Mouse (Mus musculus): ENCODE results near the gene Nr6a1. TPM values are rescaled to one million over a fixed set of nuclear protein-coding genes. Genes with fewer than 3 reads are reported as not detected.

Nr6a1 gene
- polyA plus RNA-seq, 1 experiment, result 1.8 TPM

DNA sequence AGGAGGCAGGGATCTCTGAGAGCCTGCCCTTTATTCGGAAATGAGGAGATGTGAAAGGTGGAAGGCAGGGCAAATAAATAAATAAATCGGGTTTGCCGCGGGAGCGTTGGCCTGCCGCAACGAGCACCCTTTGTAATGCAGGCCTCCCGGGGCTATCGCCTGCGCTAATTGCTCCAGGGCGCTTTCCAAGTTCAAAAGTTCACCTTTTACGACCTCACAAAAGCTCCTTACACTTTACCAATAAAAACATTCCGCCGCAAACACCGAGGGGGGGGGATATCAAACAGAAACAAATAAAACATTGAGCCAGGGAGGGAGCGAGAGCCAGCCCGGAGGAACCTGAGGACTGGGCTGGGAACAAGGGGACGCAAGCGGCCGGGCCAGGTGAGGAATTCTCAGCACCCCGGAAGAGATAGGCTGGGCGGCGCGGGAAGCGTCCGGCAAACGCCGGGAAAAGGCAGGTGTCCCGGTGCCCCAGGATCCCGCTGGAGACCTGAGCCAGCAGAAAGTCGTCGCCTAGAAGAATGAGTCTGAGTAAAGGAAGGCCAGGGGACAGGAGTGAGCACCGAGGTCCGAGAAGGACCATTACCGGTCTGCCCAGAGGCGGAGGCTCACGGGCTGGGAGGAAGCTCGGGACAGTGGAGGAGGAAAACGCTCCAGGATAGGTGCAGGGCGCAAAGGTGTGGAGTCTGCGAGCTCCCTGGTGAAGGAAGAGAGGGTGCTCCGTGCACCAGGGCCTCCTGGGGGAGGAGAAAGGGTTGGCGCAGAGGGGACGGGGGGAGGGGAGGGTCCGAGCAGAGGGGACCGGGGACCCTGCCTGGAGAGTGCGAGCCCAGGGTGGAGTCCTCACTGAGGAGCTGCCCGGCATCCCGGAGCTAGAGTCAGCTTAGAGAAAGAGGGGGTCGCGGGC is 2.1 kb downstream of the Nr6a1 start:
- Histone ChIP-seq H3K36me3 (ENCODE audit: control insufficient read depth, insufficient read depth) (no peaks in the 10 kb centered on the region), H3K79me2 (ENCODE audit: control insufficient read depth, insufficient read depth) (peaks cover 42% of the 10 kb centered on the region), H3K27me3 (ENCODE audit: control insufficient read depth, insufficient read depth, insufficient read length) (no peaks in the 10 kb centered on the region), H3K4me2 (ENCODE audit: low read depth) (peak overlapping the region; percentile 94), H3ac (ENCODE audit: control insufficient read depth, insufficient read length) (peak overlapping the region; percentile 28), H3K4me3 (peak overlapping the region; percentile 84)
- TF ChIP-seq USF1 (IDR thresholded peaks at IDR 0.05; ENCODE audit: low read depth) (no peak), E2F4 (IDR thresholded peaks at IDR 0.05; ENCODE audit: insufficient read depth) (no peak), TCF12 (IDR thresholded peaks at IDR 0.05; ENCODE audit: insufficient read depth, poor library complexity, severe bottlenecking) (no peak), MYOG (IDR thresholded peaks at IDR 0.05; ENCODE audit: control insufficient read depth in 1 of 3, insufficient read depth in 1 of 3, insufficient read length in 2 of 3, low read depth in 2 of 3) (no peak), POLR2AphosphoS2 (IDR thresholded peaks at IDR 0.05; ENCODE audit: insufficient read length, low read depth) (no peak), TCF3 (IDR thresholded peaks at IDR 0.05; ENCODE audit: insufficient read length, low read depth) (no peak)

- Histone ChIP-seq H3K79me2 (ENCODE audit: control insufficient read depth, insufficient read depth) (peaks cover 50% of the 10 kb centered on the region), H3K4me3 (peak overlapping the region; percentile 84), H3K4me2 (ENCODE audit: low read depth) (peak overlapping the region; percentile 94), H3K27me3 (ENCODE audit: control insufficient read depth, insufficient read depth, insufficient read length) (no peaks in the 10 kb centered on the region), H3K36me3 (ENCODE audit: control insufficient read depth, insufficient read depth) (no peaks in the 10 kb centered on the region), H3ac (ENCODE audit: control insufficient read depth, insufficient read length) (no peak overlapping the region)
- no peak for TF ChIP-seq TCF3 (IDR thresholded peaks at IDR 0.05; ENCODE audit: insufficient read length, low read depth)
- TF ChIP-seq USF1 (IDR thresholded peaks at IDR 0.05; ENCODE audit: low read depth), result no peak
- TF ChIP-seq POLR2A (IDR thresholded peaks at IDR 0.05; ENCODE audit: insufficient read length, low read depth), result no peak
- no peak for TF ChIP-seq POLR2AphosphoS2 (IDR thresholded peaks at IDR 0.05; ENCODE audit: insufficient read length, low read depth)
Measured at GRCm38 (mm10) chr2:38924571-38924970, 2.9 kb downstream of the Nr6a1 start.

GRCm38 (mm10) chr2:38923911-38924310 is 3.6 kb downstream of the Nr6a1 start:
- TF ChIP-seq MYOD1 (IDR thresholded peaks at IDR 0.05; ENCODE audit: control insufficient read depth in 1 of 3, insufficient read length in 2 of 3, low read depth in 2 of 3), result no peak
- no peak for TF ChIP-seq REST (IDR thresholded peaks at IDR 0.05; ENCODE audit: insufficient read depth, insufficient read length)
- no peak for TF ChIP-seq USF1 (IDR thresholded peaks at IDR 0.05; ENCODE audit: low read depth)

DNA sequence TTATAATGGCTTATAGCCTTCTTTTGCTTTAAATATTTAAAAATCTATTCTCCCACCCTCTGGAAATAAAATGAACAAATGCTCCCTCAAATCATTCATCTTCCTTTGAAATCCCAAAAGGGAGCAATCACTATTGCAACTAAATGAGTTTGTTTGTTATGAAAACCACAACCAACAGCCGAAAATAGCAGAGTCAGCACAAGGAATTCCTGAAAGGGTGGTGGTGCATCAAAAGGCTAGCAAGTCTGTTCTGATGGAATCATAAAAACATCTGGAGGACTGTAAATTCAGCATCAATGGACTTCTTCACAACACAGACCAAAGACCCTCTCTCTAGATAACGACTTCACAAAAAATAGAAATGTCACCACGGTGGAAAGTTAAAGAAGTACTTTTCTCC is 4.0 kb downstream of the Nr6a1 start:
- TF ChIP-seq MAX (IDR thresholded peaks at IDR 0.05; ENCODE audit: low read depth) (no peak), MYOD1 (IDR thresholded peaks at IDR 0.05; ENCODE audit: control insufficient read depth in 1 of 3, insufficient read length in 2 of 3, low read depth in 2 of 3) (no peak), TCF3 (IDR thresholded peaks at IDR 0.05; ENCODE audit: insufficient read length, low read depth) (no peak), USF1 (IDR thresholded peaks at IDR 0.05; ENCODE audit: low read depth) (no peak), MYOG (IDR thresholded peaks at IDR 0.05; ENCODE audit: control insufficient read depth in 1 of 3, insufficient read depth in 1 of 3, insufficient read length in 2 of 3, low read depth in 2 of 3) (no peak), REST (IDR thresholded peaks at IDR 0.05; ENCODE audit: insufficient read depth, insufficient read length) (no peak), POLR2A (IDR thresholded peaks at IDR 0.05; ENCODE audit: insufficient read length, low read depth) (no peak), SRF (IDR thresholded peaks at IDR 0.05; ENCODE audit: control insufficient read depth, insufficient read length, low read depth) (no peak), CEBPB (IDR thresholded peaks at IDR 0.05; ENCODE audit: insufficient read depth, poor library complexity, severe bottlenecking) (no peak), POLR2AphosphoS2 (IDR thresholded peaks at IDR 0.05; ENCODE audit: insufficient read length, low read depth) (no peak), TCF12 (IDR thresholded peaks at IDR 0.05; ENCODE audit: insufficient read depth, poor library complexity, severe bottlenecking) (no peak), E2F4 (IDR thresholded peaks at IDR 0.05; ENCODE audit: insufficient read depth) (no peak)
- Histone ChIP-seq H3K36me3 (ENCODE audit: control insufficient read depth, insufficient read depth) (no peaks in the 10 kb centered on the region), H3K4me2 (ENCODE audit: low read depth) (no peak overlapping the region), H3K79me2 (ENCODE audit: control insufficient read depth, insufficient read depth) (peaks cover 59% of the 10 kb centered on the region), H3K27me3 (ENCODE audit: control insufficient read depth, insufficient read depth, insufficient read length) (no peaks in the 10 kb centered on the region), H3K4me3 (no peak overlapping the region), H3ac (ENCODE audit: control insufficient read depth, insufficient read length) (no peak overlapping the region)

More at GRCm38 (mm10) chr2:38923911-38924310, 3.6 kb downstream of the Nr6a1 start:
- H3K36me3 ChIP-seq (ENCODE audit: control insufficient read depth, insufficient read depth), result no peaks in the 10 kb centered on the region
- peaks cover 56% of the 10 kb centered on the region for H3K79me2 ChIP-seq (ENCODE audit: control insufficient read depth, insufficient read depth)
- H3K27me3 ChIP-seq (ENCODE audit: control insufficient read depth, insufficient read depth, insufficient read length), result no peaks in the 10 kb centered on the region
- H3K4me3 ChIP-seq, result no peak overlapping the region
- H3K4me2 ChIP-seq (ENCODE audit: low read depth), result no peak overlapping the region
- no peak overlapping the region for H3ac ChIP-seq (ENCODE audit: control insufficient read depth, insufficient read length)

DNA sequence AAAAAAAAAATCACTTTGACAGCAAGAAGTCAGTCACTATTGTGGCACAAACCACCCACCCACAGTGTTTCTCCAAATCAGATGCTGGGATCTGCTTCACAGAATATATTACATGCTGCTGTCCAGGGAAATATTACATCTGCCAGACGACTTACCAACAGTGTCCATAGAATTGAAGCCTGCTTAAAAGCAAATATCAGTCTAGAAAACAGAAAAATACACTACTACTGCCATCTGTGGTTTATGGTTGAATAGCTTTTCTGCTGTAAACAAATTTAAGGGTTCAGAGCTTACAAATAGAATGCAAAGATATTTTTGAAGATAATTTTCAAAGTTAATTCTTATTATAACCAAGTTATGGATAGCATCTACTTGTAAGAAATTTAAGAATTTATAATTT is 6.1 kb downstream of the Nr6a1 start:
- H3ac ChIP-seq (ENCODE audit: control insufficient read depth, insufficient read length), result no peak overlapping the region
- H3K4me2 ChIP-seq (ENCODE audit: low read depth), result no peak overlapping the region
- no peak overlapping the region for H3K4me3 ChIP-seq
- H3K36me3 ChIP-seq (ENCODE audit: control insufficient read depth, insufficient read depth), result no peaks in the 10 kb centered on the region
- peaks cover 70% of the 10 kb centered on the region for H3K79me2 ChIP-seq (ENCODE audit: control insufficient read depth, insufficient read depth)
- no peak for TF ChIP-seq E2F4 (IDR thresholded peaks at IDR 0.05; ENCODE audit: insufficient read depth)
- no peak for TF ChIP-seq CEBPB (IDR thresholded peaks at IDR 0.05; ENCODE audit: insufficient read depth, poor library complexity, severe bottlenecking)
- TF ChIP-seq USF1 (IDR thresholded peaks at IDR 0.05; ENCODE audit: low read depth), result no peak
- no peak for TF ChIP-seq REST (IDR thresholded peaks at IDR 0.05; ENCODE audit: insufficient read depth, insufficient read length)
- TF ChIP-seq MYOD1 (IDR thresholded peaks at IDR 0.05; ENCODE audit: control insufficient read depth in 1 of 3, insufficient read length in 2 of 3, low read depth in 2 of 3), result no peak
- TF ChIP-seq MYOG (IDR thresholded peaks at IDR 0.05; ENCODE audit: control insufficient read depth in 1 of 3, insufficient read depth in 1 of 3, insufficient read length in 2 of 3, low read depth in 2 of 3), result no peak
- TF ChIP-seq TCF3 (IDR thresholded peaks at IDR 0.05; ENCODE audit: insufficient read length, low read depth), result no peak
- no peak for TF ChIP-seq POLR2AphosphoS2 (IDR thresholded peaks at IDR 0.05; ENCODE audit: insufficient read length, low read depth)
- no peak for TF ChIP-seq MAX (IDR thresholded peaks at IDR 0.05; ENCODE audit: low read depth)
- no peak for TF ChIP-seq TCF12 (IDR thresholded peaks at IDR 0.05; ENCODE audit: insufficient read depth, poor library complexity, severe bottlenecking)
- no peak for TF ChIP-seq POLR2A (IDR thresholded peaks at IDR 0.05; ENCODE audit: insufficient read length, low read depth)
- TF ChIP-seq SRF (IDR thresholded peaks at IDR 0.05; ENCODE audit: control insufficient read depth, insufficient read length, low read depth), result no peak
- no peaks in the 10 kb centered on the region for H3K27me3 ChIP-seq (ENCODE audit: control insufficient read depth, insufficient read depth, insufficient read length)

Data from myocyte (in vitro differentiated cells).